Mouse (Mus musculus) olfactory bulb, adult 2 months (tissue): ENCODE data around the gene Hmmr. TPM values are rescaled to one million over a fixed set of nuclear protein-coding genes. Genes with fewer than 3 reads are reported as not detected.

Experiments
- H3K27ac ChIP-seq: fragments of 200-500 bp; 2 replicates; pipeline ENCODE4 v1.5.1; 2012; ENCODE audit warnings: low read depth, low read length; ENCODE audit not compliant: insufficient read depth
- H3K4me1 ChIP-seq: fragments of 200-500 bp; 2 replicates; pipeline ENCODE4 v1.6.1; 2012; ENCODE audit warnings: low read length; ENCODE audit not compliant: control insufficient read depth, insufficient read depth
- H3K4me3 ChIP-seq: fragments of 200-500 bp; 2 replicates; pipeline ENCODE4 v1.5.1; 2012; ENCODE audit warnings: mild to moderate bottlenecking, low read depth, low read length, moderate library complexity; ENCODE audit not compliant: insufficient read depth
- CTCF ChIP-seq: fragments of 200-500 bp; IDR thresholded peaks from 2 replicates; pipeline ENCODE4 v1.5.1; 2012; ENCODE audit warnings: low read depth, mild to moderate bottlenecking, low read length, moderate library complexity; ENCODE audit not compliant: insufficient read depth
- POLR2A ChIP-seq: fragments of 200-500 bp; IDR thresholded peaks from 2 replicates; pipeline ENCODE4 v1.6.1; 2012; ENCODE audit warnings: mild to moderate bottlenecking, low read depth, low read length, moderate library complexity; ENCODE audit not compliant: insufficient read depth
- WGBS: fragments of 180-500 bp; shearing (Covaris S2); methylation state at CpG from one replicate; pipeline ENCODE4 v1.1.7; 2018; 5-methylcytosine and 5-hydroxymethylcytosine counted together
- polyA plus RNA-seq: library from polyadenylated mRNA; stranded (reverse); fragments of >200 nt; gene quantifications from 2 replicates; pipeline ENCODE4 v1.2.4, GENCODE M21; 2012; ENCODE audit warnings: low replicate concordance; ENCODE audit not compliant: missing spikeins, insufficient read depth, insufficient read length

Gene Hmmr
- polyA plus RNA-seq, 1 experiment: not detected

GRCm38 (mm10) chr11:40754664-40755107 lies 21.5 kb upstream of the Hmmr start:
- Histone ChIP-seq H3K4me1 (no peaks in the 10 kb centered on the region), H3K4me3 (peak overlapping the region; percentile 79), H3K27ac (peak overlapping the region; percentile 16; the same call in 1 of the 2 replicates)
- under 1% methylated on average over 19 of the region's 19 CpGs for WGBS
- TF ChIP-seq CTCF (no peak), POLR2A (no peak)

- Histone ChIP-seq H3K4me3 (no peak overlapping the region), H3K27ac (no peak overlapping the region), H3K4me1 (no peaks in the 10 kb centered on the region)
- 55% methylated on average over 6 of the region's 6 CpGs for WGBS
- TF ChIP-seq POLR2A: no peak
- no peak for TF ChIP-seq CTCF
Measured at GRCm38 (mm10) chr11:40753836-40754235, 20.6 kb upstream of the Hmmr start.

GRCm38 (mm10) chr11:40747716-40748115 lies 14.5 kb upstream of the Hmmr start:
- 62% methylated on average over 2 of the region's 2 CpGs for WGBS
- no peaks in the 10 kb centered on the region for H3K4me1 ChIP-seq
- no peak for TF ChIP-seq CTCF
- TF ChIP-seq POLR2A: no peak
- H3K4me3 ChIP-seq: no peak overlapping the region
- H3K27ac ChIP-seq: no peak overlapping the region

- no peaks in the 10 kb centered on the region for H3K4me1 ChIP-seq
- 94% methylated on average over 12 of the region's 12 CpGs for WGBS
- no peak overlapping the region for H3K27ac ChIP-seq
- no peak overlapping the region for H3K4me3 ChIP-seq
- TF ChIP-seq POLR2A (no peak), CTCF (no peak)
Measured at GRCm38 (mm10) chr11:40746361-40746760, 13.1 kb upstream of the Hmmr start.

GRCm38 (mm10) chr11:40744348-40744747 lies 11.1 kb upstream of the Hmmr start:
- no peak overlapping the region for H3K4me3 ChIP-seq
- WGBS: 89% methylated on average over 3 of the region's 3 CpGs
- H3K4me1 ChIP-seq: no peaks in the 10 kb centered on the region
- no peak overlapping the region for H3K27ac ChIP-seq
- TF ChIP-seq POLR2A: no peak
- TF ChIP-seq CTCF: no peak

- H3K4me3 ChIP-seq: no peak overlapping the region
- no peak for TF ChIP-seq POLR2A
- TF ChIP-seq CTCF: no peak
- 94% methylated on average over 12 of the region's 12 CpGs for WGBS
Measured at GRCm38 (mm10) chr11:40741605-40742262, 8.5 kb upstream of the Hmmr start.

GRCm38 (mm10) chr11:40737369-40737768 lies 4.1 kb upstream of the Hmmr start:
- TF ChIP-seq POLR2A (no peak), CTCF (no peak)
- 83% methylated on average over 3 of the region's 3 CpGs for WGBS
- Histone ChIP-seq H3K4me3 (no peak overlapping the region), H3K4me1 (peaks cover 4% of the 10 kb centered on the region), H3K27ac (no peak overlapping the region)

More at GRCm38 (mm10) chr11:40741605-40742262, 8.5 kb upstream of the Hmmr start:
- Histone ChIP-seq H3K27ac (no peak overlapping the region), H3K4me1 (no peaks in the 10 kb centered on the region)

GRCm38 (mm10) chr11:40734251-40734752 lies 1.1 kb upstream of the Hmmr start:
- peaks cover 4% of the 10 kb centered on the region for H3K4me1 ChIP-seq
- H3K4me3 ChIP-seq: peak overlapping the region; percentile 95
- 4% methylated on average over 11 of the region's 11 CpGs for WGBS
- TF ChIP-seq CTCF: no peak
- no peak for TF ChIP-seq POLR2A
- no peak overlapping the region for H3K27ac ChIP-seq

- TF ChIP-seq POLR2A: no peak
- no peak for TF ChIP-seq CTCF
- peaks cover 4% of the 10 kb centered on the region for H3K4me1 ChIP-seq
- WGBS: under 1% methylated on average over 14 of the region's 14 CpGs
- peak overlapping the region; percentile 11; the same call in 1 of the 2 replicates for H3K4me3 ChIP-seq
- no peak overlapping the region for H3K27ac ChIP-seq
Measured at GRCm38 (mm10) chr11:40732997-40733338, 254 bp downstream of the Hmmr start.
